In genomic region chr4:141605861-141606260, GRCm38 (mm10) we compare ENCODE assay signal across 8 mouse cellular contexts. TPM values are rescaled to one million over a fixed set of nuclear protein-coding genes. Genes with fewer than 3 reads are reported as not detected.
DNase-seq lines count a peak whose midpoint lies in the region; ATAC-seq lines count a peak whose summit lies in the region.

Fblim1 (minus strand) TSS chr4:141606096.

- no peak within 1 kb of the TSS for H3K4me3 ChIP-seq in embryonic facial prominence, embryonic 15.5 days (replicated peaks)
- H3K4me3 ChIP-seq in hindbrain, embryonic 11.5 days (ENCODE audit: low read depth, low read length), result no peak within 1 kb of the TSS
- H3K4me3 ChIP-seq in liver, embryonic 15.5 days (replicated peaks), result no peak within 1 kb of the TSS
- no peak within 1 kb of the TSS for H3K4me3 ChIP-seq in stomach, embryonic 14.5 days (ENCODE audit: low read depth, low read length)

- no peak within 1 kb of the TSS for H3K9ac ChIP-seq in embryonic facial prominence, embryonic 15.5 days
- H3K9ac ChIP-seq in hindbrain, embryonic 11.5 days (ENCODE audit: low read depth, low read length), result no peak within 1 kb of the TSS
- no peak within 1 kb of the TSS for H3K9ac ChIP-seq in liver, embryonic 15.5 days
- H3K9ac ChIP-seq in stomach, embryonic 14.5 days (replicated peaks; ENCODE audit: low read depth, low read length), result no peak within 1 kb of the TSS

- WGBS in embryonic facial prominence, embryonic 15.5 days, result 79% methylated on average over 11 of the region's 11 CpGs
- 84% methylated on average over 11 of the region's 11 CpGs for WGBS in hindbrain, embryonic 11.5 days
- 57% methylated on average over 11 of the region's 11 CpGs for WGBS in liver, embryonic 15.5 days (ENCODE audit: insufficient replicate concordance)
- WGBS in stomach, embryonic 14.5 days, result 73% methylated on average over 11 of the region's 11 CpGs

- H3K27ac ChIP-seq in embryonic facial prominence, embryonic 15.5 days (replicated peaks), result no peak within 1 kb of the TSS
- H3K27ac ChIP-seq in hindbrain, embryonic 11.5 days (ENCODE audit: low read depth, low read length), result no peak within 1 kb of the TSS
- no peak within 1 kb of the TSS for H3K27ac ChIP-seq in liver, embryonic 15.5 days (replicated peaks)
- H3K27ac ChIP-seq in stomach, embryonic 14.5 days (ENCODE audit: low read length), result no peak within 1 kb of the TSS

- H3K4me1 ChIP-seq in embryonic facial prominence, embryonic 15.5 days, result peaks cover 18% of the 10 kb centered on the region
- no peaks in the 10 kb centered on the region for H3K4me1 ChIP-seq in hindbrain, embryonic 11.5 days (replicated peaks; ENCODE audit: control insufficient read depth, insufficient read depth, low read length)
- H3K4me1 ChIP-seq in liver, embryonic 15.5 days (replicated peaks), result no peaks in the 10 kb centered on the region
- H3K4me1 ChIP-seq in stomach, embryonic 14.5 days (ENCODE audit: control insufficient read depth, insufficient read depth, low read length), result peaks cover 10% of the 10 kb centered on the region; the same call in 1 of the 2 replicates

- no peaks in the 10 kb centered on the region for H3K36me3 ChIP-seq in embryonic facial prominence, embryonic 15.5 days
- H3K36me3 ChIP-seq in hindbrain, embryonic 11.5 days (ENCODE audit: control insufficient read depth, insufficient read depth, low read length), result no peaks in the 10 kb centered on the region
- H3K36me3 ChIP-seq in liver, embryonic 15.5 days (replicated peaks), result no peaks in the 10 kb centered on the region
- H3K36me3 ChIP-seq in stomach, embryonic 14.5 days (ENCODE audit: control insufficient read depth, insufficient read depth, low read length), result no peaks in the 10 kb centered on the region

- no peak within 1 kb of the TSS for H3K4me2 ChIP-seq in embryonic facial prominence, embryonic 15.5 days (replicated peaks)
- H3K4me2 ChIP-seq in hindbrain, embryonic 11.5 days (replicated peaks; ENCODE audit: low read depth, low read length), result no peak within 1 kb of the TSS
- H3K4me2 ChIP-seq in liver, embryonic 15.5 days, result no peak within 1 kb of the TSS
- no peak within 1 kb of the TSS for H3K4me2 ChIP-seq in stomach, embryonic 14.5 days (replicated peaks; ENCODE audit: low read depth, low read length)

- no peak for ATAC-seq in embryonic facial prominence, embryonic 15.5 days (ENCODE audit: insufficient number of reproducible peaks, low FRiP score, low TSS enrichment, low read depth)
- no peak for ATAC-seq in hindbrain, embryonic 11.5 days (ENCODE audit: low FRiP score)
- 0 out of 2 replicates have a peak, but pooled peaks have one; percentile 18 for ATAC-seq in liver, embryonic 15.5 days (ENCODE audit: insufficient read depth)
- ATAC-seq in stomach, embryonic 14.5 days (ENCODE audit: insufficient number of reproducible peaks, insufficient read depth, low FRiP score, low read depth), result no peak

- H3K9me3 ChIP-seq in embryonic facial prominence, embryonic 15.5 days (replicated peaks), result no peaks in the 10 kb centered on the region
- H3K9me3 ChIP-seq in hindbrain, embryonic 11.5 days (ENCODE audit: control insufficient read depth, low read length), result no peaks in the 10 kb centered on the region
- no peaks in the 10 kb centered on the region for H3K9me3 ChIP-seq in liver, embryonic 15.5 days (replicated peaks)
- no peaks in the 10 kb centered on the region for H3K9me3 ChIP-seq in stomach, embryonic 14.5 days (ENCODE audit: control insufficient read depth, low read depth, low read length)

- intact Hi-C loops in gastrocnemius, postnatal 14 days (cut with DNase I; ENCODE audit: low total_unique reads), result no loop called here

- DNase-seq in adipocyte (ENCODE audit: low spot score), result peak; percentile 15
- DNase-seq in hindbrain, embryonic 11.5 days (ENCODE audit: low spot score), result no peak
- no peak for DNase-seq in thymus, postnatal 10 days (ENCODE audit: low spot score in 2 of 2)
- DNase-seq in gastrocnemius, postnatal 14 days, result no peak
- DNase-seq in layer of hippocampus, adult 9-10 months (ENCODE audit: low spot score), result no peak

- H3K27me3 ChIP-seq in embryonic facial prominence, embryonic 15.5 days, result no peaks in the 10 kb centered on the region
- H3K27me3 ChIP-seq in hindbrain, embryonic 11.5 days (ENCODE audit: control insufficient read depth, insufficient read depth, low read length), result no peaks in the 10 kb centered on the region
- H3K27me3 ChIP-seq in liver, embryonic 15.5 days, result peaks cover 24% of the 10 kb centered on the region
- H3K27me3 ChIP-seq in stomach, embryonic 14.5 days (ENCODE audit: control insufficient read depth, insufficient read depth, low read length), result no peaks in the 10 kb centered on the region

RNA-seq across cellular contexts. Expression of gene Fblim1, which starts in this region (rescaled TPM):
- 30.8 and 32.3 TPM in 2 replicates for polyA plus RNA-seq in embryonic facial prominence, embryonic 15.5 days (2015; fragmentation: Nextera tagmentation; extraction: Ambion mirVana)
- polyA plus RNA-seq in hindbrain, embryonic 11.5 days (2014; fragmentation: Nextera tagmentation; extraction: Ambion mirVana), result 29.1 and 31.1 TPM in 2 replicates
- polyA plus RNA-seq in liver, embryonic 15.5 days (2015; fragmentation: Nextera tagmentation; extraction: Ambion mirVana), result 1.7 and 1.9 TPM in 2 replicates
- polyA plus RNA-seq in stomach, embryonic 14.5 days (2014; fragmentation: Nextera tagmentation; extraction: Ambion mirVana), result 94.9 and 98.0 TPM in 2 replicates
- total RNA-seq in gastrocnemius, postnatal 14 days (2021), result 1 to 10 TPM; 2.5 to 3.9 TPM

Comparison
In these comparisons a context has a peak if more than half of its experiments do, and no peak if none do; other contexts are left out.
1. RNA of gene Fblim1 (polyA plus RNA-seq): 94.9 to 98.0 TPM in stomach, embryonic 14.5 days, 30.8 to 32.3 TPM in embryonic facial prominence, embryonic 15.5 days and 29.1 to 31.1 TPM in hindbrain, embryonic 11.5 days; 1.7 to 1.9 TPM in liver, embryonic 15.5 days; every median in the first group is over 10 times any median in the second.